Mouse (Mus musculus): ENCODE results near the gene Chat.

GRCm38 (mm10) chr14:32502764-32503688 lies 37.2 kb upstream of the Chat start:
- TF ChIP-seq CTCF (IDR thresholded peaks at IDR 0.05) (no peak), POLR2A (IDR thresholded peaks at IDR 0.05; ENCODE audit: insufficient read depth, low read depth, low read length) (no peak)

All from heart, adult 2 months (tissue).